Mouse (Mus musculus) MEL (cell line): ENCODE results near the gene Cdk14.

Experiments used
- CTCF ChIP-seq, 3 experiments: IDR thresholded peaks in 2 of 3; conservative IDR thresholded peaks in 1 of 3; 2 replicates each; pipeline ENCODE4 v1.5.1; 2011 to 2012; ENCODE audit warnings: low read length in 3 of 3, low read depth in 2 of 3, mild to moderate bottlenecking in 2 of 3, improper control_type of control experiment in 1 of 3, inconsistent platforms in 1 of 3, mixed read lengths in 1 of 3, moderate library complexity in 1 of 3; ENCODE audit not compliant: control insufficient read depth in 1 of 3, insufficient read depth in 1 of 3, poor library complexity in 1 of 3, severe bottlenecking in 1 of 3
- RCOR1 ChIP-seq: IDR thresholded peaks from 2 replicates; pipeline ENCODE4 v1.6.1; 2012; ENCODE audit warnings: low read depth, mild to moderate bottlenecking, inconsistent platforms, low read length, improper control_type of control experiment

DNA sequence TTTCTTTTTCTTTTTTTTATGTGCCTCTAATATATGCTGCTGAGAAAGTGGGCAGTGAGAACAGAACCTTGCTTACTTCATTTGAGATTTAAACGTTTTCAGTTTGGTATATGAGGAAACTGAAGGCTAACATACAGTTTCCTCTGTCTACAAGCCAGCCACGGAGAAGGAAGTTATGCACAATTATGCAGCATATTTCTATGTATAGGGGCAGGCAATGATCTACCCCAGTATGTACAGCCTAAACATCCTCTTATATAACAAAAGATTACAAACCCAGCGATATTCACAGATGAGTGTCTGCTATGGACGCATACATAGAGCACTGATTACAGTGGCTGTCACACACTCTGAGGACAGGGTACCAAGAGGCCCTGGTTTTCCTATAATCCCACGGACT lies 616.4 kb downstream of the Cdk14 start:
- TF ChIP-seq CTCF (IDR thresholded peaks at IDR 0.05 in 2 of 3, conservative IDR thresholded peaks at IDR 0.05 in 1 of 3; ENCODE audit: control insufficient read depth in 1 of 3, insufficient read depth in 1 of 3, low read depth in 2 of 3, low read length in 3 of 3, poor library complexity in 1 of 3, severe bottlenecking in 1 of 3) = no peak
- TF ChIP-seq RCOR1 = no peak
